Mouse (Mus musculus): ENCODE measurements around the gene Ylpm1.

DNA sequence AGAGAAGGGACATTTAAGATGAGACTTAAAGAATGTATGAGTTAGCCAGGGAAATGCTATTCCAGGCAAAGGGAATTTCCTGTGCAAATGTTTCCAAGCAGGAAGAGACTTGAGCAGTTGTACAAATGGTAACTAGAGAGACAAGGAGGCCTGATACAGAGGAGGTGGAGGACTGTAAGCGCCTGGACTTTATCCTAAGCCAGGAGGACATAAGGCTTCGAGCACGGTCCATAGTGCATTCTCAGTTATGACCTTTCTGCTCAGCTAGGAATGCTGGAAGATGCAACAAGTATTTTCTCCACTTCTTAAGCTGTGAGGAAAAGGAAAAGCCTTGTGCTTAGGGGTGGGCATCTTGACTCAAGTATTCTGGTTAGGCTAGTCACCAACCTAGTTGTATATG, 117.2 kb downstream of the Ylpm1 start:
- TF ChIP-seq CTCF (IDR thresholded peaks at IDR 0.05): no peak
- TF ChIP-seq EP300 (IDR thresholded peaks at IDR 0.05): no peak
